Mouse (Mus musculus): ENCODE measurements at regions not wholly inside any gene's neighbourhood (a gene's known extent, or its start where the extent isn't known, plus 50 kb on each side); places are given as distances from the start of the nearest gene placed in this dataset.
A peak's percentile ranks its signal among the peaks of the same experiment; 100 is the strongest.

DNA sequence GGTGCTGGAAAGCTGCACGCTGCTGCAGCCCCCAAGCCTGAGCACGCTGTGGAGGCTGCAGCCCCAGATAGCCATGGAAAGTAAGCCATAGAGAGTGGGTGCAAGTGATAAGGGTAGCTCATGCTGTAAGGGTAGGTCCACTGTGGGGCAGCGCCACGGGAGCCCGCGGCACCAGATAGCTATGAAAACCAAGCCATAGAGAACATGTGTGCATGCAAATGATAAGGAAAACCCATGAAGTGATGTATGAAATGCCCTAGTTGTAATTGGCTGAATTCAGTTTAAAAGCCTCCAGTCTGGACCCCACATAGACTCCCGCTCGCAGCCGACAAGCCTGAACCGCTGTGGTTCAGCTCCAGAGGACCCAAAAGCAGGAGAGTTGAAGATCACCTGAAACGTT is 58.8 kb upstream of the L3mbtl3 start:
- DNase-seq, result no peak

DNA sequence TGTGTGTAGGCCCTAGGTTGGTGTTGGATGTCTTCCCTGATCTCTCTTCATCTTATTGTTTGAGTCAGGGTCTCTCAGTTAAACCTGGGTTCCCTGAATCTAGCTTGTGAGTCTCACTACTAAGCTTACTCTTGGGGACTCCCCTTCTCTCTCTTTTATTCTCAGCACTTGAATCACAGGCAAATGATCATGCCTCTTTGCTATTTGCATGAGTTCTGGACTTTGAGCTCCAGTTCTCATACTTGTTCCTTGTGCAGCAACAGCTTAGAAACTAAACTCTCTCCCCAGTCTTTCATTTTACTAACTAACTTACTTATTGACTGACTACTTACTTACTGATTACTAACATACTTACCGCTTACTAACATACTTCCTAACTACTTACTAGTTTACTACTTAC is 64.9 kb upstream of the L3mbtl3 start:
- no peak for DNase-seq

DNA sequence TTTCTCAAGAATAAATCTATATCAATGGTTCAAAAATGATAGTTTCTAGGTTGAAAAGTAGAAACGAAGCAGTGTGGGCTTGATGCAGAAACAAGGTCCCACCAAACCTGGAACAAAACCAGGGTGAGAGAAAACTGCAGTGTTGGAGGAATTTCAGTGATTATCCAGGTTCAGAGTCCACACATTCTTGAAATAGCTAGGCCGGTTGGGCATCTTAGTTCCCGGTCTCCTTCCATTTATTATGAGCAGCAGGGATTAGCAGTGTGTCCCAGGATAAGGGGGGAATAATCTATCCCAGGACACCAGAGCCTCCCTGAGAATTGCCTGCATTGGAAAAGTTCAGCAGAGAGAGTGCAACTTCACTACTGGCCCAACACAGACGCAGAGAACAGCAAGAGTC is 108.5 kb upstream of the L3mbtl3 start:
- no peak for DNase-seq

DNA sequence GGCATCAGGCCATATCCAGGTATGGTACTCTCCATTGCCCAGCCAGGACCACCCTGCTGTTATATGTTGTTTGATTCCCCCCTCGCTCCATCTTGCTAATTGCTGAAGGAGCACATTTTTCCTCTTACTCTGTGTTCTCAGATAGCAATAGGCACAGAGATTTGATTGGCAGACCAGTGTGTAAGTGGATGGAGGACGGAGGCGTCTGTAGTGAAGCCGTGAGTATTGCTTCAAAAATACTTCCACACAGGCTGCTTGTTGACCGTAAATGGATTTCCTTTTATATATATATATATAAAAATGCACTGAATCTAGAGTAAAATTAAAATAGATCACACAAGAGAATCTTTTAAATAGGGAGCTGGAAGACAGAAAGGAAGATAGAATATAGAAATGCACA is 115.6 kb upstream of the L3mbtl3 start:
- DNase-seq, result no peak

DNA sequence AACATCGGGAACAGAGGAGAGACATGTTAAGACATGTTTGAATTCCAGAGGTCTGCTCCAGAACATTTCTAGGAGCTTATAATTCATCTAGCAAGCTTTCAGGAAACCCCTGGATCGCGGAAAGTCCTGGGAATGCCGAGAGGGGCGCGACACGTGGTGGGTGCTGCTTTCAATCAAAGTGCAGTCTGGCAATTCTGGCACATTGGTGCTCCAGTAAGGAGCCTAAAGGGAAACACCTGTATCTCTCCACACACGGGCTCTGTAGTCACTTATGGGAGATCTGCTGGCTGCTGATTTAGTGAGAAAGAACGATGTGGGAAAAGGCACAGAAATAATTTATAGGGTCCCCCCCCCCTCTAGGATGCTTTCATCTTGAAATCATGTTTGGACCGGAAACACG is 116.4 kb upstream of the L3mbtl3 start:
- DNase-seq, result no peak

DNA sequence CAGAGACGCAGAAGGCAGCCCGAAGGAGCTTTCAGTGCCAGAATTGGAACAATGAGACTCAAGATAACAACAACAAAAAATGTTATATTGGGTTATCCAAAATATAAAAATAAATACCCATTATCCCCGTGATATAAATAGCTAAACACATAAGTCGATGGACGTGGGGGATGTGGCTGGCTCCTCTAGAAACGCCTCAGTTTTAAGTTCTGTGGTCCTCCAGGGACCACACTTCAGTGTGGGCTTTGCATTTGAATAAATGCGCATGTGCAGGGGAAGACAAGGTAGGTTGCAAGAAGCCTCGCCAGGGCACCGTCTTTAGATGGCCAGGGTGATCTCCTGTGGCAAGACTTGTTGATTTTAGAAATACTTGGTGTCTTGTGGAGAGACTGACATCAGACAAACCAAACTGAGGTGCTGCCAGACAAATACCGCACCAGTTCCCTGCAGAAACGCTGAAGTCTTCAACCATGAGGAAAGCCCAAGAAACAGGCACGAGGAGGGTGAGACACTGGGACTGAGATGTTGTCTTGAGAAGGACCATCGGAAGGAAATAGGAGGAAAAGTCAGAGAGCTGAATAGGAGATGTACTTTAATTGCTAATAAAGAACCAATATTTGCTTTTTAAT is 117.2 kb upstream of the L3mbtl3 start:
- DNase-seq, result no peak

DNA sequence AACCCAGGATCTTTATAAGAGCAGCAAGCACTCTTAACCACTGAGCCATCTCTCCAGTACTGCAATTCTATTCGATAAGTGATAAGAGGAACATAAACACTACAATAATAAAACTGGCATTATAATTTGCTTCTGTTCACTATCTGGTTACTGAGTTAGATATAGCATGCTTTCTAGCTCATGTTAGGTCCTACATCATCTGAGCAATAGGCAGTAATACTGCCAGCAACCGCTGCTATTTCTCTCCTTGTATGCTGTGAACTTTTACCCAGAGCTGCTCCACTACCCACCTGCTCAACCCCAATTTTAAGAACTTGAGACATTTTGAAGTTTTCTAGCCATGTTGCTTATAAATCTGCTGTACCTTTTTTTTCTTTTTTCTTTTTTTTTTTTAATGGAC is 118.0 kb upstream of the L3mbtl3 start:
- DNase-seq, result no peak

DNA sequence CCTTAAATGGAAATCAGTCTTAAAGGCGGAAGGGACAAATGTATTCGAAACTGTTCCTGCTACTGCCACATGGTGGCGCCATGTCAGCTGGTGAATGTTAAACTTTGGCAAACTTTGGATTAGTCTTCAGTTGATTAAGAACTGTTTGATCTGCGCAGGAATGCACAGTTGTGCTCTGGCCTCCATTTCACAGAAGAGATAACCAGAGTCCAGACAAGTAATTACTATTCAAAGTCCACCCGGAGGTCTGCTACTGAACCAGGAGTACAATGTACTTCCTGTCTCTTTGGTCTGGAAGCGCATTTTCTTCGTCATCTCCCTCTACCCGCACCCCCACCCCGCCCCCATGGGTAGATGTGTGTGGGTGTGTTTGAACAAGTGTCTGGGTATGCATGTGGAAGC is 118.6 kb upstream of the L3mbtl3 start:
- no peak for DNase-seq

DNA sequence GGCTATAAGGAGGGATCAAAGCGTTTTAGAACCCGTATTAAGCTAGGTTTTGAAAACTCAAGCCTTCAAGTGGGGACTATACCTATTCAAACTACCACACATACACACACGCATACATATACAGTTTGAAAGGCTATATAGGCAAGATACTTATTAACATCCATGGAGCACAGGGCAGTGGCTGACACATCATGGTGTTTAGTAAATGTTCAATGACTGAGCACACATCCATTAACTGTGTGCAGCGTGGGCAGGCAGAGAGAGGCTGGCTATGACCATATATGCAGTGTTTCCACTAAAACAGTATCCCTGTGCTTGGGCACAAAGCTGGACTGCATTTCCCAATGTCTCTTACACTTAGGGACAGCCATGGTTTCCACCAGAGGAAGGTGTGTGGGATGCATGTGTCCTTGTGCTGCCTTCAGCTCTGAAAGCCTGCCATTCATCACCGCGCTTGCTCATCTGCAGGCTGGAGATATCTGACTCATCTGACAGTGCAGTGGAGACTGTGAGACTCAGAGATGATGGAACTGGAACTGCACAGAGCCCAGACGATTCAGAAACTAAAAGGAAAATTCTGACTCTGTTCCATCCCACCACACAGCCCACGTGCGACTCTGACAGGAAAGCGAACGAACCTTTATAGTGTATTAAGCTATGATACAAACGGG is 124.6 kb upstream of the L3mbtl3 start:
- peak; percentile 33 for DNase-seq

DNA sequence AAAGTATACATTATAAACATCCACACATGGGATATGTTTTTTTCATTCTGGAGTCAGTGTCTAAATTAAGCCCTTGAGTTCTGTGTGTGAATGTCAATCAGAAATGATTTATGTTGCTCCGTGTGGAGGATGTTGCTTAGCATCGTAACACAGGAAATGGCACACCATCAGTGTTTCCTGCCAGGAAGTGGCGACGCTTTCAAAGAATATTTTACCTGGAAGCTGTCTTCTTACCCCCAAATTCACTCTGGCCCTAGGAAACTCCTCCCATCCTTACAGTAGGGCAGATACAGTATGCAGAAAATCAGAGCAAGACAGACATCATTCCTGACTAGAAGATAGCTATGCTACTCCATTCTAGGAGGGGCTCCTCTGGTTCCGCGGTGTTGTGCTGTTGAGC is 145.1 kb upstream of the L3mbtl3 start:
- no peak for DNase-seq

DNA sequence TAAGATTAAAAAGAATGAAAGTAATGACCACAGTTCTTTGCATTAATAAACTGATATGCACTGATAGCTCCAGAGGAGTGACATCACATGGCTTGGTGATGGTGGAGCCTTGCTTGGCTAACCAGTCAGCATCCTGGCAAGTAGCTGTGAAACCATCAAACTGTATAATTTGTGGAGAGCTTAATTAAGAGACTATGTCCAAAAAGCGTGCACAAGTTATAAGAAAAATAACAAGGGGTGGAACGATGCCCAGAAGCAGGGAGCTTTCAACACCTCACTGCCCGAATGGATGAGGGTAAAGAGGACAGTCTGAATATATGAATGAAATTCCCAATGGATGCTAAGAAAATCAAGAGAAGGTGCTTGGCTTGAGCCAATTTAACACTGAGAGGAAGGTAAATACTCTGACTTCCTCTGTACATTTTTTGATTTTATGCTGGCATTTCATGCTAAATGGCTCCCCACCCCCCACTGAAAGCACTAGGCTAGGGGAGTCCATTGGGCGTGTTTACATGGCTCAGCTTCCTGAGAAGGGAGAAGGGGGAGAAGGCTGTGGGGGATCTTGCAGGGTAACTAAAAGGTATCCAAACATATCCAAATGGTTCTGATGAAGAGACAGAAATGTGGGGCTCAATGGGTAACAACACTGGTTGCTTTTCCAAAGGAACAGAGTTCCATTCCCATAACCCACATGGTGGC is 150.2 kb upstream of the L3mbtl3 start:
- DNase-seq, result no peak

DNA sequence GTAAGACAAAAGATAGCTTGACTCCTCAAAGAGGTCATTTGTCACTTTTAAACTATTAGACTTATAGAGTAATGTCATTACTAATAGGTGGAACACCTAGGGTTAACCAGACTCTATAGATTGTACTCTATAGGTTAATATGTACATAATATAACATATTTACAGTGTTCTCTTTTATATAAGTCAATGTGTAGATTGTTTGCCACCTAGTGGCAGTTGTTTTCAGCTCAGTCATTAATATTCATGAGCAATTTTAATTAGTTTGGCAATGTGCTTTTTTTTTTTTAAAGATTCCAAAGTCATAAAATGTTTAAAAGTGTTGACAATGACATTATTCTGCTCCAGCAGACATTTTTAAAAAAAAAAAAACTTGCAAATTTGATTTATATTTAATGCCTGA is 164.4 kb upstream of the L3mbtl3 start:
- no peak for DNase-seq

DNA sequence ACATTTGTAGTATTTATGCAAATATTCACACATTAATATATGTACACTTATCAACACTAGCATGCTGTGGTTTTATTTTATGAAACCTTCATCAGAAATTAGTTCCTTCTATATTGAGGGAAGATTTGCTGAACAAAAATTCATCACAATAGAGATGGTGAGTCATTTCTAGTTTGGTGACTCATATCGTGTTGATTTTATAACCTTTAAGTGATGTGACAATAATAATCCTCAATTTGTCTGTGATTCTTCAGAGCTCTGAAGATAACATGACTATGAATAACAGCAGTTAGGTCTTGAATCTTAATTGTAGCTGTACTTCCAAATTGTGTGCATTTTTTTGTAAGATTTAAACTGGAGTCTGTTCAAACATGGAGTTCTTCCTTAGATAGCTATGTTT is 168.3 kb upstream of the L3mbtl3 start:
- DNase-seq, result no peak

DNA sequence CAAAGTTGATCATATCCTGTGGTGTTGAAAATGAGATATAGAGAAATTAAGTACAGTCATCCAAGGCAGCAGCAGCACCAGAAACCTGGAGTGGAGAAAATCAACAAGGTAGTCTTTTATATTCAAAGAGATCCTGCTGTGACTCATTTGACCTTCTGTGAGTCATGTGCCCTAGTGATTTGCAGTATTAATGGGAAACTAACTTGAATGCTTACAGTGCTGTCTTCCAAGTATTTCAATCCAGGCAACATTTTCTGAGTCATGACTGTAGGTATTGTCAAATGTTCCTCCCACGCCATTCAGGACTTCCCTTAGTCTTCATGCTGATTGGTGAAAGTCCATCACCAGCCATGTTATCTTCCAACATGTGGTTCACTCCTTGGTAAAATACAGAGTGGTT is 169.0 kb upstream of the L3mbtl3 start:
- no peak for DNase-seq

DNA sequence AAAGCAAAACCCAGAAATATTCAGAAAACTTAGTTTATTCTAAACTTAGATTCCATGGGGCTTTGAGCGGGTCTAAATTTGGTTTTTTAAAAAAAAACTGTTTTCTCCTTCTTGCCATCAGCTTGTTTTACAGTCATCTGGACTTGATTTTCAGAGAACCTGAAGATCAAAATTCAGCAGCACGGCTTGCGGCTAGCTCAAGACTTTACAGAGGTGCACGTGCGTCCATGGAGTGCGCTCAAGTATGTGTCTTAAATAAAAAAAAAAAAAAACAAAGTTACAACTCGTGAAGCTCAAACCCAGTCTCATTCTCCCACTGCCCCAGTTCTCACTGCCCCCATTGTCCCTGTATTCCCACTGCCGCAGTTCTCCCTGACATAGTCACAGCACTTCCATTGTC is 180.5 kb upstream of the L3mbtl3 start:
- no peak for DNase-seq

DNA sequence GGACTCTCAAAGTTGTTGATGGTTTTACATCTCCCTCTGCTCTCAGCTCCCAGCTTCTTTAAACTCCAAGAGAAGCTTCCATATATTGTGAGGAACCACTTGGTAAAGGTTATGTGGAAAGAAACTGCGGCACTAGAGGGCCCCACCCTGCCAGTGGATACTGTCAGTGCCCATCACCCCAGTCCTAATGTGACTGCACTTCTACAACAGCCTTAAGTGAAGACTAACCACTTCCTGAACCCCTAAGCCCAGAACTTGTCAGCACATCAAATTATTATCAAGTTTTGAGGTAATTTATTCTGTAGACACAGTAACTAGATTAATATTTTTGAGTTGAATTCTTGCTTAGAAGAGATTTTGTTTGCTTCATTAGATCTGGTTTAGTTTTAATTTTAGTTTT is 182.3 kb upstream of the L3mbtl3 start:
- no peak for DNase-seq

DNA sequence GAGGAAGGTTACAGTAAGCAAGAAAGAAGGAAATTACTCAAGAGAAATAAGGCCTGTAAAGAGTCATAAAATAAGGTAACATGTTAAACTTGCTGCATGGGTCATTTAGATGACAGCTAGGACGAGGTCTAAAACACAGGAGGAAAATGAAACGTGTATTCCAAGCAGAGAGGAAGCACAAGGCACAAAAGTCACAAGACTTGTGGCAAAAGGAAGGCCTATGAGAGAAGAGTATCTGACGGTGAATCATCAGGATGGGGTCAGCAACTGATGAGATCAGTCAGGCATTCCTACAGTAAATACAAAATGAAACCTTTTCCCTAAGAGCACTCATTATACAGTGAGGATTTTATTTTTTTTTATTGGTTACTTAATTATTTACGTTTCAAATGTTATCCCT is 183.6 kb upstream of the L3mbtl3 start:
- DNase-seq, result no peak

DNA sequence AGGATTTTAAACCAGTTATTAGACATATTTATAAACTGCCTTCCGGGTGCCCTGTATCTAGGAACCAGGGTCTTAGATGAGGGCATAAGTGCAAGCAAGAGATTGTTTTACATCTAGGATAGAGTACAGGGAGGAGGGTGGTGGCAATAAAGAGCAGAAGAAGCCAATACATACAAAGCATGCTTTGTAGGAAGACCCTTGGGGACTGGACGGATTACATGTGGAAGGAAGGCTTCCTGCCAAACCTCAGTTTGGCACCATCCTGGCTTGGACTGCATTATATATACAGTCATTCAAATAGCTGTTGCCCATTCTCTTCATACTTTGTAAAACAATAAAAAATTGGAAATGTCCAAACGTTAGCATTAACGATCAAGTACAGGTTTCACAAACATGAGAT is 184.7 kb upstream of the L3mbtl3 start:
- no peak for DNase-seq

DNA sequence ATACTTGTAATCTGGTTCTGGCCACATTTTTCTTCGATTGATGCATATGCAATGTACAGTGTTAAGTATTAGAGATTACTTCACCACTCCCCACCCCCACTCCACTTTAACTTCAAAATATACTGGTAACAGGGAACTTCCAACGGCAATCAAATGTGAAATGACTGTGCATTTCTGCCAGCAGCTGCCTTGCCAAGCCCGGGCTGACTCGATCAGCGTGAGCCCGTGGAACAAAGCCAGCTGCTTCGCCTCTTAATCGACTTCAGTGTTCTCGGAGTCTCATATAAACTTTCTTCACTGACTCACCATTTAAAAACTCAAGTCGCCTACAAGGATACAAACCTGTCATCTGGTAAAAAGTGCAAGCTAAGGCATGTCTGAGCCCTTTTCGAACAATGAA is 188.7 kb upstream of the L3mbtl3 start:
- peak; percentile 17 for DNase-seq

DNA sequence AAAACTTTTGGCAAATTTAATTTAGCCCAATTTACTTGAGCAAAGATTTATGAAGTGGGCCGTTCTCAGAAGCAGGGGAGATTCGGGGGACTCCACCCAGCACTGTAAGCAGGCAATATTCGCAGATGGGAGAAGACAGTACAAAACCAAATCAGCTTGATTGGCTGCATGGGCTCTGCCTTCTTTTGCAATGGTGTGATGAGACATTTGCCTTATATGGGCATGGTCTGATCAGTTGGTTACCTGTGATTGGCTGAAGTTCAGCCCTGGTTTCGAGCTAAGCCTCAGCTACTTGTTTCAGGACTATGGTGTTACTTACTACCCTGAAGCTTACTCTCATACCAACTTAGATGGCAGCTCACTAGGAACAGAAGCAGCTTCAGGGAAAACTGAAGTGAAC is 185.6 kb upstream of the Arhgap18 start:
- DNase-seq, result no peak

DNA sequence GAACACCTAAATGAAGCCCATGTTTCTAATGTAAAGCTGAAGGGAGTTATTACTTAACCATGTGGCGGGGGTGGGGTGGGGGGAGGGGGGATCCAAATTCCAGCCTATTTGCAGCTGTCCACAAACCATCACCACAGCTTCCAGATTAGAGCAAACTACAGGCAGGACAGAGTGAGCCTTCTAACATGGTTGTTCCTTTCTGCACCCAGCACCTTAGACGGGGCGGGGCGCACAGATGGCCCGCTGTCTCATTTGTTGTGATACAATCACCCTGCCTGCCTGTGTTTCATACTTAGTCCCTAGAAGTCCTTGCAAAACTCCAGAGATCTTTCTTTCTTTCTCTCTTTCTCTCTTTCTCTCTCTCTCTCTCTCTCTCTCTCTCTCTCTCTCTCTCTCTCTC is 182.8 kb upstream of the Arhgap18 start:
- no peak for DNase-seq

DNA sequence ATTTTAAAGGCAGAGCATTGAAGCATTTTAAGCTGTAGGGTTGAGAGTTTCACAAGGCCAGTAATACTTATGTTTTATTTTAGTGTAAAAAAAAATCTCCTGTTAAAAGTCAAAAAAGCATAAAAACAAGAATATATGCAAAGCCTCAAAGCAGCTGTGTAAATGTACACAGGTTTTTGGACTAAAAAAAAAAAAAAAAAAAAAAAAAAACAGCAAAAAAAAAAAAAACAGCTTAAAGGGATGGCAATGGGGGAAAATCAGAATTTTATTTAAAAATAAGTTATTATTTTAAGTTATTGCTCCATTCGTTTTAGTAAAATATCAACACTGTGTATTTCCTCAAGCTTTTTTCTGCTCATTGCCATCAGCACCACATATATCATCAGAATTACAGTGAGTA is 181.8 kb upstream of the Arhgap18 start:
- no peak for DNase-seq

DNA sequence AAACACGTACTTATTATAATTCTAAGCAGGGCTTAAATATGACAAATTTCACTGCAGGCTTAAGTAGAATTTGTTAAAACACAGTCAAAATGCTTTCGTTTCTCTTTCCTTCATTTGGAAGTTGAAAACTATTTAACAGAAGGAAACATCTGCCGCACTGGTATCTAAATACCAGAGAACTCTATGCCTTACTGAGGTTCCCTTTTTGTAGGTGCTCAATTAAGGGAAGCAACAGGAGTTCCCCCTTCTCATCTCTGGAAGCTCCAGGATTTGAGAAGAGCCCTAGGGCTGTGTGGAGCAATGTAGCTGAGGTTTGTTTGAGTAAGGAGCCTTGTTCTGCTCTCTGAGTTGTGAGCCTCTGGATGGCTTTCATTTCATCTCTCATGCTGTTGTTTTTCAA is 177.1 kb upstream of the Arhgap18 start:
- no peak for DNase-seq

DNA sequence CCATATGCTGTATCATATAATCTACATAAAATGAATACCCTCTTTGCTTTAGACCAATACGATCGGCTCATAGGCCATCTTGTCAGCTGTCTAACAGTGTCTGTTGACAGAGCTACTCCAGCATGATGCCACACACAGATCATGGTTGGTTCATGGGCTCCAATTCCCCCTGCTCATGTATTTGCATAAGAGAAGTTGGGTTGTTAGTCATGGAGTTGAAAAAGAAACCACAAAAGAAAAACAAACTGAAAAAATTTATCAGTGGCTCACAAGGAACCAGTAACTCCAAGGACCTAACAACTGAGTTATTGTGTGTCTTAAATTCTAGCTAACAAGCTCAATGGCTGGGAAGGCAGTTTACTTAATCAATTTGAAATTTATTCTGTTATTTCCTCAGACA is 176.1 kb upstream of the Arhgap18 start:
- DNase-seq, result no peak

DNA sequence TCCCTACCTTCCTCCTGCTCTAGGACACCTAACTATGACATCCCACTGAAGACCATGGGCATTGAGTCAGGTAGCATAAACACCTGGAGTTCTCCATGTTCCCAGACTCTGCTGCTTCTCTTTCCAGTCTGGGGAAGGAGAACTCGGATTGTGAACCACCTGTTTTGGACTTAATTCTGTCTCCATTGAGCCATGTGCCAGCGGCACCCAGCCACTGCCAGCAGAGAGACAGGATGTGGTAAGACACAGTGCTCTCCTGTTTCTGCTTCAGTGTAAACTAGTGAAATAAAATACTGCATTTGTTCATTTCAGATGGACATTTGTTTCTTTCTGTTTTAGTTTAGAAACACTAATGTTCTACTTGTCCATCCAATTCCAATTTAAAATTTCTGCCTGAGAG is 168.1 kb upstream of the Arhgap18 start:
- DNase-seq, result no peak
